Mouse (Mus musculus) midbrain, embryonic 13.5 days (tissue): ENCODE results near the gene Emx1. TPM values are rescaled to one million over a fixed set of nuclear protein-coding genes. Genes with fewer than 3 reads are reported as not detected.

Experiments used
- ATAC-seq: fragments of 200-750 bp; cut with Nextera tagmentation; 2 replicates; pipeline ENCODE4 v1.8.0; 2017; ENCODE audit warnings: mild to moderate bottlenecking, moderate TSS enrichment, moderate library complexity
- H3K27ac ChIP-seq: fragments of 300-500 bp; sonication (generic); 2 replicates; pipeline ENCODE4 v1.5.1; 2015; ENCODE audit warnings: inconsistent platforms, mild to moderate bottlenecking, moderate library complexity
- H3K27me3 ChIP-seq: fragments of 300-500 bp; sonication (generic); 2 replicates; pipeline ENCODE4 v1.6.1; 2015; ENCODE audit warnings: mild to moderate bottlenecking, inconsistent platforms
- H3K36me3 ChIP-seq: fragments of 300-500 bp; sonication (generic); 2 replicates; pipeline ENCODE4 v1.6.1; 2015; ENCODE audit warnings: mild to moderate bottlenecking, inconsistent platforms
- H3K4me1 ChIP-seq: fragments of 300-500 bp; sonication (generic); replicated peaks from 2 replicates; pipeline ENCODE4 v1.6.1; 2015; ENCODE audit warnings: inconsistent platforms
- H3K4me2 ChIP-seq: fragments of 300-500 bp; sonication (generic); replicated peaks from 2 replicates; pipeline ENCODE4 v1.6.1; 2015; ENCODE audit warnings: moderate library complexity, mild to moderate bottlenecking, inconsistent platforms
- H3K4me3 ChIP-seq: fragments of 300-500 bp; sonication (generic); replicated peaks from 2 replicates; pipeline ENCODE4 v1.5.1; 2015; ENCODE audit warnings: mild to moderate bottlenecking, inconsistent platforms
- H3K9ac ChIP-seq: fragments of 300-500 bp; sonication (generic); replicated peaks from 2 replicates; pipeline ENCODE4 v1.6.1; 2015; ENCODE audit warnings: mild to moderate bottlenecking, inconsistent platforms
- H3K9me3 ChIP-seq: fragments of 300-500 bp; sonication (generic); 2 replicates; pipeline ENCODE4 v1.6.1; 2016; ENCODE audit warnings: mild to moderate bottlenecking, inconsistent platforms
- WGBS: fragments of 180-500 bp; shearing (Covaris S2); methylation state at CpG from one replicate; pipeline ENCODE4 v1.1.7; 2015; 5-methylcytosine and 5-hydroxymethylcytosine counted together
- polyA plus RNA-seq: library from polyadenylated mRNA; unstranded; fragments of >200 nt; fragmentation: Nextera tagmentation; extraction: Ambion mirVana; gene quantifications from 2 replicates; pipeline ENCODE4 v1.2.1, GENCODE M21; 2015

The Emx1 gene
- polyA plus RNA-seq, 1 experiment from 2014 or later: 7.2 TPM

GRCm38 (mm10) chr6:85191751-85192440, 4.7 kb downstream of the Emx1 start:
- WGBS: 15% methylated on average over 9 of the region's 9 CpGs
- H3K4me1 ChIP-seq: peaks cover 42% of the 10 kb centered on the region
- H3K9me3 ChIP-seq: no peaks in the 10 kb centered on the region
- H3K27me3 ChIP-seq: peaks cover 97% of the 10 kb centered on the region
- ATAC-seq: no peak
- no peaks in the 10 kb centered on the region for H3K36me3 ChIP-seq
- no peak overlapping the region for H3K9ac ChIP-seq
- peak overlapping the region; percentile 52; the same call in 1 of the 2 replicates for H3K4me2 ChIP-seq
- 0 out of 2 replicates have a peak overlapping the region, but pooled peaks have one; percentile 8 for H3K4me3 ChIP-seq
- H3K27ac ChIP-seq: no peak overlapping the region

GRCm38 (mm10) chr6:85193381-85194318, 6.4 kb downstream of the Emx1 start:
- peak overlapping the region; percentile 23 for H3K4me3 ChIP-seq
- no peak for ATAC-seq
- no peaks in the 10 kb centered on the region for H3K9me3 ChIP-seq
- no peaks in the 10 kb centered on the region for H3K36me3 ChIP-seq
- H3K4me2 ChIP-seq: peak overlapping the region; percentile 36
- H3K4me1 ChIP-seq: peaks cover 24% of the 10 kb centered on the region
- H3K9ac ChIP-seq: 0 out of 2 replicates have a peak overlapping the region, but pooled peaks have one; percentile 39
- 4% methylated on average over 29 of the region's 29 CpGs for WGBS
- peaks cover 89% of the 10 kb centered on the region for H3K27me3 ChIP-seq
- H3K27ac ChIP-seq: no peak overlapping the region

GRCm38 (mm10) chr6:85197951-85198350, 10.7 kb downstream of the Emx1 start:
- Histone ChIP-seq H3K27me3 (peaks cover 46% of the 10 kb centered on the region), H3K9me3 (no peaks in the 10 kb centered on the region), H3K36me3 (no peaks in the 10 kb centered on the region), H3K27ac (no peak overlapping the region), H3K9ac (no peak overlapping the region), H3K4me3 (no peak overlapping the region), H3K4me2 (no peak overlapping the region), H3K4me1 (peaks cover 8% of the 10 kb centered on the region)
- no peak for ATAC-seq
- 72% methylated on average over 2 of the region's 2 CpGs for WGBS

- Histone ChIP-seq H3K4me3 (no peak overlapping the region), H3K27me3 (peaks cover 9% of the 10 kb centered on the region), H3K9me3 (no peaks in the 10 kb centered on the region), H3K27ac (no peak overlapping the region), H3K4me1 (0 out of 2 replicates have a peak, but pooled peaks cover 8% of the 10 kb centered on the region), H3K4me2 (no peak overlapping the region), H3K36me3 (no peaks in the 10 kb centered on the region), H3K9ac (no peak overlapping the region)
- ATAC-seq: no peak
- WGBS: 27% methylated on average over 16 of the region's 16 CpGs
Observed at GRCm38 (mm10) chr6:85206182-85206938, 19.1 kb downstream of the Emx1 start.

GRCm38 (mm10) chr6:85206939-85207285, 19.7 kb downstream of the Emx1 start:
- ATAC-seq: peak; percentile 62; the same call in 1 of the 2 replicates
- Histone ChIP-seq H3K9ac (no peak overlapping the region), H3K4me1 (0 out of 2 replicates have a peak, but pooled peaks cover 8% of the 10 kb centered on the region), H3K27me3 (peaks cover 9% of the 10 kb centered on the region), H3K27ac (no peak overlapping the region), H3K9me3 (no peaks in the 10 kb centered on the region), H3K36me3 (no peaks in the 10 kb centered on the region), H3K4me3 (no peak overlapping the region), H3K4me2 (no peak overlapping the region)
- 54% methylated on average over 15 of the region's 15 CpGs for WGBS

GRCm38 (mm10) chr6:85207345-85207744, 20.1 kb downstream of the Emx1 start:
- H3K9ac ChIP-seq: no peak overlapping the region
- 71% methylated on average over 5 of the region's 5 CpGs for WGBS
- H3K9me3 ChIP-seq: no peaks in the 10 kb centered on the region
- peaks cover 9% of the 10 kb centered on the region for H3K27me3 ChIP-seq
- 0 out of 2 replicates have a peak, but pooled peaks cover 8% of the 10 kb centered on the region for H3K4me1 ChIP-seq
- no peaks in the 10 kb centered on the region for H3K36me3 ChIP-seq
- no peak overlapping the region for H3K4me3 ChIP-seq
- no peak overlapping the region for H3K27ac ChIP-seq
- no peak overlapping the region for H3K4me2 ChIP-seq
- ATAC-seq: no peak

GRCm38 (mm10) chr6:85209226-85209967, 22.2 kb downstream of the Emx1 start:
- H3K9ac ChIP-seq: no peak overlapping the region
- no peak for ATAC-seq
- peaks cover 9% of the 10 kb centered on the region for H3K27me3 ChIP-seq
- H3K4me1 ChIP-seq: 0 out of 2 replicates have a peak, but pooled peaks cover 8% of the 10 kb centered on the region
- no peaks in the 10 kb centered on the region for H3K9me3 ChIP-seq
- no peak overlapping the region for H3K4me3 ChIP-seq
- WGBS: 82% methylated on average over 9 of the region's 9 CpGs
- H3K36me3 ChIP-seq: no peaks in the 10 kb centered on the region
- H3K27ac ChIP-seq: no peak overlapping the region
- H3K4me2 ChIP-seq: no peak overlapping the region

- H3K4me3 ChIP-seq: no peak overlapping the region
- peaks cover 9% of the 10 kb centered on the region for H3K27me3 ChIP-seq
- 0 out of 2 replicates have a peak, but pooled peaks cover 8% of the 10 kb centered on the region for H3K4me1 ChIP-seq
- H3K27ac ChIP-seq: no peak overlapping the region
- H3K9ac ChIP-seq: no peak overlapping the region
- H3K4me2 ChIP-seq: no peak overlapping the region
- H3K36me3 ChIP-seq: no peaks in the 10 kb centered on the region
- no peaks in the 10 kb centered on the region for H3K9me3 ChIP-seq
- 38% methylated on average over 1 of the region's 1 CpGs for WGBS
- ATAC-seq: no peak
Observed at GRCm38 (mm10) chr6:85210686-85211085, 23.4 kb downstream of the Emx1 start.

- no peak for ATAC-seq
- no peak overlapping the region for H3K4me2 ChIP-seq
Observed at GRCm38 (mm10) chr6:85218251-85218650, 31.0 kb downstream of the Emx1 start.

GRCm38 (mm10) chr6:85218684-85219445, 31.6 kb downstream of the Emx1 start:
- no peaks in the 10 kb centered on the region for H3K27me3 ChIP-seq
- H3K9ac ChIP-seq: no peak overlapping the region
- H3K4me1 ChIP-seq: peaks cover 17% of the 10 kb centered on the region
- H3K36me3 ChIP-seq: no peaks in the 10 kb centered on the region
- no peak overlapping the region for H3K4me3 ChIP-seq
- 30% methylated on average over 5 of the region's 5 CpGs for WGBS
- H3K27ac ChIP-seq: no peak overlapping the region
- ATAC-seq: peak; percentile 45
- no peaks in the 10 kb centered on the region for H3K9me3 ChIP-seq
- H3K4me2 ChIP-seq: no peak overlapping the region

More at GRCm38 (mm10) chr6:85218251-85218650, 31.0 kb downstream of the Emx1 start:
- Histone ChIP-seq H3K36me3 (no peaks in the 10 kb centered on the region), H3K9me3 (no peaks in the 10 kb centered on the region), H3K4me3 (no peak overlapping the region), H3K9ac (no peak overlapping the region), H3K27ac (no peak overlapping the region), H3K4me1 (peaks cover 10% of the 10 kb centered on the region), H3K27me3 (no peaks in the 10 kb centered on the region)
- WGBS: 68% methylated on average over 4 of the region's 4 CpGs
